Mouse (Mus musculus): ENCODE data around the gene Olfr1410.

Gene Olfr1410

GRCm38 (mm10) chr1:92605482-92605881, at the start of gene Olfr1410:
Gene Olfr1410, plus strand, starts transcription at chr1:92605782.
- DNase-seq (ENCODE audit: low spot score), result no peak

GRCm38 (mm10) chr1:92571022-92571421, 34.6 kb upstream of the Olfr1410 start, which contains the start of gene Olfr1413:
Gene Olfr1413, plus strand, starts transcription at chr1:92571322.
- DNase-seq (ENCODE audit: low spot score), result no peak

DNA sequence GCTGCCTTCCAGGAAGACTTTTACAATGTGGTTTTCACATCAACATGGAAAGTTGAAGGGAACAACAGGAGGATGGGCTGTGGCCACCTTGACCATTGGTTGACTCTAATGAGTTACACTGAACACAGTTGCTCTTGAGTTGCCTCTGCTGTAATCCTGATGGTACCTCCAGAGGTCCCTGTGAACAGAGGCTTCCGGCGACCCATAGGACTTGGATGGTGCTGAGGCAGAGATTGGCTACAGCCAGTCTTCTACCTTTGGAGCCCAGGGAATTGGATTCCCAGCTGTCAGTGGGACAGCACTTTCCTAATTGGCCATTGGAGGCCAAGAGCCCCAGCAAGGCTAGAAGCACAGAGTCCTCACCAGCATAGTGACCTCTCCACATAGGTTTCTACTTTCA, 20.1 kb upstream of the Olfr1410 start, which contains the start of gene Olfr1412:
Gene Olfr1412, plus strand, starts transcription at position 301 of the 400 bp plus-strand sequence.
- no peak for DNase-seq (ENCODE audit: low spot score)

DNA sequence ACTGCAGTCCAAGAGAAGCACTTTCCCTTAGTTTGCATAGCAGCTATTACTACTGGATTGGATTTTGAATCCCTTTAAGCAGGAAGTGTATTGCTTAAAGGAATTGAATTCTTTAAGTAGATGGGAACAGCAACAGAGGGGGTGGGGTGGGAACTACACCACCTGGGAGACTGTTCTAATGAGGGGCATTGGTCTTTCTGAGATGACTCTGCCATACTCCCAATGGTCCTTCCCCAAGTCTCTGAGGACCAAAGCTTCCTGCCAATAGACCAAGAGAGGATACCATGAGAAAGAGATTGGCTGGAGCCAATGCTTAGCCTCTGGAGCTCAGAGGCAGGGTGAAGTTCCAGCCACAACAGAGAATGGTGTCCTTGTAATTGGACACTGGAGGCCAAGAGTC, 11.5 kb upstream of the Olfr1410 start, which contains the start of gene Olfr1411:
Gene Olfr1411, plus strand, starts transcription at position 301 of the 400 bp plus-strand sequence.
- no peak for DNase-seq (ENCODE audit: low spot score)

- DNase-seq (ENCODE audit: low spot score), result no peak
Observed at GRCm38 (mm10) chr1:92596019-92596418, 9.6 kb upstream of the Olfr1410 start.

GRCm38 (mm10) chr1:92607711-92608110, 2.1 kb downstream of the Olfr1410 start:
- no peak for DNase-seq (ENCODE audit: low spot score)

- peak; percentile 54 for DNase-seq (ENCODE audit: low spot score)
Observed at GRCm38 (mm10) chr1:92611008-92611407, 5.4 kb downstream of the Olfr1410 start.

GRCm38 (mm10) chr1:92613175-92613574, 7.6 kb downstream of the Olfr1410 start:
- no peak for DNase-seq (ENCODE audit: low spot score)

DNA sequence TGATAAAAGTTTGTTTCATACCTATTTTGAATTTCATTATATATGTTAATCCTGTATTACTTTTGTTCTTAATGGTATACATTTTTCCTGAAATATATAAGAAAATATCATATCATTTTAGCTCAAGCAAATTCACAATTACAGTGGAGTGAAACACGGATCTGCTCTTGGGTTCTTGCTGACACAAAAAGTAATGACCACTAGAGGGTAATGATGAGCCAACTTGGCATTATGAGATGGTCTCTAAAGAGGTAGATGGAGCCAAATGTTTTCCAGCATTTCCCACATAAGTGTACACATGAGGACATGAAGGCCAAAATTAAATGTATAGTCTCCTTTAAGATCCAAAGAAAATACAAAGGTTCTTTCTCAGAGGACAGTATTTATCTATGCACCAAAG, 8.9 kb downstream of the Olfr1410 start:
- no peak for DNase-seq (ENCODE audit: low spot score)

DNA sequence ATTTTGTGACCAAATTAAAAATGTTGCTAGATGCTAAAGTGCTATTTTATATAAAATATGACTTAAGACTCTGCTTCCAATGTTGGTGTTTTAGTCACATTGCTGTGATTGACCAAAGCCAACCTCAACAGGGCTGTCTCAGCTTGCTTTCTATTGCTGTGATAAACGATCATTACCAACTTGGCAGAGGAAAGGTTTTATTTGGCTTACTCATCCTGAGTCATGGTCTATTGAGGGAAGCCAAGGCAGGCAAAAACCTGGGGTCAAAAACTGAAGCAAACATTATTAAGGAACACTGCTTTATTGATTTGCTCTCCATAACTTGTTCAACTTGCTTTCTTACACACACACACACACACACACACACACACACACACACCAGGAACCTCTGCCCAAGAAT, 10.5 kb downstream of the Olfr1410 start:
- no peak for DNase-seq (ENCODE audit: low spot score)

DNA sequence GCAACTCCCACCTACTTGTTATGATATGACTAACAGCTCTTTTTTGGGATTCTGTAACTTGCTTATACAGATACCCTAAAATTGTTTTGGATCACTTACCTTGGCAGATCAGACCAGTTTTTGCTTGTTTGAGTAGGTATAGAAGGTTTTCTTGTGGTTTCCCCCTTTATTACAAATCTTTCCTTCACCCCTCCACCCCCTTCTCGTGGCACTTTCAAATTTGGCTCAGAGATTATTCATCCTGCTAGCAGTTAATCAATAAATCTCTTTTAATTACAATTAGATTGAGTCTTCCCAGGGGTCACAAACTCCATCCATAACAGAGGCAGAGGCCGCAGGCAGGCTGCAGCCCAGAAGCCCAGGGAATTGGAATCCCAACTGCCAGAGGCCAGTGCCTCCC, 11.9 kb downstream of the Olfr1410 start, which contains the start of gene Olfr12:
Gene Olfr12, plus strand, starts transcription at position 301 of the 400 bp plus-strand sequence.
- no peak for DNase-seq (ENCODE audit: low spot score)

DNA sequence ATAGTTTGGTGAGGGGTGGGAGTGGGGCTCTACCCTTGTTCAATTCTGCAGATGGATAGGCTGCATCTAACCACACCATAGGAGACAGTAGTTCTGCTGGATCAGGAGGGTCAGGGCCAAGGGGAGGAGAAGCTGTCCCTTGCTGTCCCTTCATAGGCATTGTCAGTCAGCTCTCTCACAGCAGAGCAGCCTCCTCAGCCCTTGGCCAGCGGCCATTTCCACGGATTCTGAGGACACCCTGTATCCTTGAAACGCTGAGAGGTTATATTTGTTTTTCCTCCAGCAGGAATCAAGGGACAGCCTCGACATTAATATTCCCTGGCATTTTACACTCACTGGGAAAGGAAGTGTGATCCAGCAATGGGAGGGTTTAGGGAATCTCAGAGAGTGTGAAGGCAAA, 12.8 kb downstream of the Olfr1410 start:
- no peak for DNase-seq (ENCODE audit: low spot score)

- no peak for DNase-seq (ENCODE audit: low spot score)
Observed at GRCm38 (mm10) chr1:92628227-92628626, 22.6 kb downstream of the Olfr1410 start.

- DNase-seq (ENCODE audit: low spot score), result no peak
Observed at GRCm38 (mm10) chr1:92632196-92632595, 26.6 kb downstream of the Olfr1410 start.

DNA sequence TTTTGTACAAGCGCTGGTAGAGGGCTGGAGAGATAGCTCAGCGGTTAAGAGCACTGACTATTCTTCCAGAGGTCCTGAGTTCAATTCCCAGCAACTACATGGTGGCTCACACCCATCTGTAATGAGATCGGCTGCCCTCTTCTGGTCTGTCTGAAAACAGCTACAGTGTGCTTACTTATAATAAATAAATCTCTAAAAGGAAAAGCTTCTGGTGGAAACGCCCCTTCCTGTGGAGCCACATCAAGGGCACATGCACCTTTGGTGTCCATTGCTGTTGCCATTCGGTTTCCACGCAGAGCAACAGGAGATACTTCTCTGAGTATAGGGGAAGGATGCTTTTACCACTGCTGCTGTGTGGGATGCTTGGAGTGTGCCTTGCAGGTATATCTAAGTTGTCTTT, 27.4 kb downstream of the Olfr1410 start:
- DNase-seq (ENCODE audit: low spot score), result no peak

GRCm38 (mm10) chr1:92633726-92634125, 28.1 kb downstream of the Olfr1410 start:
- DNase-seq (ENCODE audit: low spot score), result no peak

DNA sequence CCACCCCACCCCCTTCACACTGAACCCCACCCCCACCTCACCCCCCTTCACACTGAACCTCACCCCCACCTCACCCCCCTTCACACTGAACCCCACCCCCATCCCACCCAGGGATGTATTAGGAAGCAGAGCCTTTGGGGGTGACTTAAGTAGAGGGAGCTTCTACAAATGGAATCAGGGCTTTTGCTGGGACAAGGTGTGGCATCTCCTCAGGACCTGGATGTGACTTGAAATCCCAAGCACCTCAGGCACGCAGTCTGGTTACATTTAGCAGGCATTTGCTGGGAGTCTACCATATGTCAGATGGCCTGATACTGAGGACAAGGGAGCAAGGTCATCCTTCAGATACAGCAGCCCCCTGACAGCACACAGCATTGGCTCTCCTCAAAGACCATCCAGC, 29.0 kb downstream of the Olfr1410 start:
- DNase-seq (ENCODE audit: low spot score), result no peak

- DNase-seq (ENCODE audit: low spot score), result no peak
Observed at GRCm38 (mm10) chr1:92634976-92635599, 29.5 kb downstream of the Olfr1410 start.

DNA sequence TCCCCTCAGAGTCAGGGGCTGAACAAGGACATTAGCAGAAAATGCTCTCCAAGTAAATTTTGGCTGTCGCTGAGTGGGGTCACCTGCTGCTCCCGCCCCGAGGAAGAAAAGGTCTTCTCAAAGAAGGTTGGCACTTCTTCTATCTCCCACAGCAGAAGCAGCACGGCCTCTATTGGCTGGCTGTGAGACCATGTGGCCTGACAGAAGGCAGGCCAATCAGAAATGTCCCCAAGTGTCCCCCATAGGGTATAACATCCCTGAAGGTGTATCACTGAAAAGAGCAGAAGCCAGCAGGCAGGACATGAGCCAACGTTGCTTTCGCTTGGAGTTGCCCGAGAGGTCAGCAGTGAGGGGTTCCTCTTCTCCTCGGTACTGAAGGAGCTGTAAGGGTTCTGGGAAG, 30.4 kb downstream of the Olfr1410 start:
- DNase-seq (ENCODE audit: low spot score), result no peak

DNA sequence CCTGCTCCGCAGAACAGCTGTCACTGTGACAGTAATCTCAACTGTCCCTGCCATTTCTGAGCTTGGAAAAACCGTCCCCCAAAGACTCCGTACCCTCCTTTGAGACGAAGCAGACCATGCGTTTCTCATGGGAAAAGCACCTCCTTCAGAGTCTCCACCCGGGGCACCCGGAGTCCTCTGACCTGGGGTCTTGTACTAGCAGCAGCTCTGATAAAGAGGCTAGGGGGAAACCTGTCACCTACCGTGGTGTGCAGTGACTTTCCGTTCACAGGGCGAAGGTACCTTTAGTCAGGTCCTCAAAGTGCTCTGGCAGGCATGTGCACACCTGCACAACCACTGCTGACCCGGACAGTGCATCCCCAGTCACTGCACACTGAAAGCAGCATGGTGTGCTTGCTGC, 31.1 kb downstream of the Olfr1410 start:
- DNase-seq (ENCODE audit: low spot score), result no peak

DNA sequence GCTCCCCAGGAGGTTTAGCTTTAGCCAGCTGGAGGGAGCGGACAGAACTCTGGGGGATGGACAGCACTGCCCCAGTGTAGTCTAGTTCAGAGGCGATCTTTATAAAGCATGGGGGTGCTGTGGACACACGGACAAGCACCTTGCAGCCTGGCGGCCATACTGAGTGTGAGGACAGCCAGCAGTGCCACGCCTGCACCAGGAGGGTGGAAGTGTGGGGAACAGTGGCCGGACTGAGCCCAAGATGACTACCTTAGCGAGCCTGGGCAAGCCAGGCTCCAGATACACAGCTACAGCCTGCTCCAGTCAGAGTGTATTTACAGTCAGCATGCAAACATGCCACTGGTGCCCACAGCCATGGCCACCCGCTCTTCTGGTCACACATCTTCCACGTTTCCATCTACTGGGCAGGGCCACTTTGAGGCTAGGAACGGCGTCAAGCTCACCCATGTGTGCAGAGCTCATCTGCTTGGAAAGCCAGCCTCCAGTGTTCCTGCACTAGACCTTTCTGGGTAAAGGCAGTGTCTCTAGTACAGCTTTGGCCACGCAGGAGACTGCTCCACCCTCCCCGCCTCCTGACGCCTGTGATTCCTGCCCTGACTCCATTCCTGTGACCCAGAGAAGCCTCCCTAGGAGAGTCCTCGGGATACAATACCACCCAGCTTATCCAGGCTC, 32.1 kb downstream of the Olfr1410 start:
- no peak for DNase-seq (ENCODE audit: low spot score)

DNA sequence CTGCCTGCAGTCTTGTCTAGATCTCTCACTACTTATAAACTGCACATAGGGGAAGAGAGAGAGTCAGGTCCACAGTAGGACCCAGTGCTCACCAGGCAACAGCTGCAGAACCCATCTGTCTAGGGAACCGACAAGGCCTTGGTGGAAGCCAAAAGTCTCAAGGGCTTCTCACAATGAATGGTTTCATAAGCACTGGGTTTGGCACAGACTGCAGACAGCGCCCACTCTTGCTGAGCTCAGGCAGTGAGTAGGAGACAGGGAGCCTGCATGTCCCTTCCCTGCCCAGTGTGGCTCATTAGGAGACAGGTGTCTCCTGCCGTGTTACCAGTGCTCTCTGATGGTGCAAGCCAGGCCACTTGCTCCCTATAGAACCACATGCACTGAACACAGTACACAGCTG, 32.6 kb downstream of the Olfr1410 start:
- DNase-seq (ENCODE audit: low spot score), result no peak

DNA sequence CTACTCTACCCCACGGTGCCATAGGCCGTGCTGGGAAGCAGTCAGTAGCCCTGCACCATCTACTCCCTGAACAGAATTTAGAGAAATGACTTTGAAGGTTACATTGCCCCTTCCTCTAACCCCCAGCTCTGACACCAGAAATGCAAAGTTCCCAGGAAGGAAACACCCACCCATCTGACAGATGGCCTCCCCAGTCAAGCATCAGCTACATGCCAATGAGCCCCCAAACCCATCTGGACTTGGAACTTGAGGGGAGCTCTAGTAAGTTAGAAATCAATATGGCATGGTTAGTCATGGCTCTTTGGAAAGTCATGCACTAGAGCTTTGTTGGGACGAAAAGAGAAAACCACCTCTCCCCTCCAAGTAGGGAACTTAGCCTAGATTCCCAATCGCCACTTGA, 33.2 kb downstream of the Olfr1410 start:
- no peak for DNase-seq (ENCODE audit: low spot score)

- DNase-seq (ENCODE audit: low spot score), result no peak
Observed at GRCm38 (mm10) chr1:92640393-92640792, 34.8 kb downstream of the Olfr1410 start.

All from urinary bladder, postnatal 14 days (tissue).